Mouse (Mus musculus) layer of hippocampus, adult 18-20 months (tissue): ENCODE data around the gene Rbm8a. TPM values are rescaled to one million over a fixed set of nuclear protein-coding genes. Genes with fewer than 3 reads are reported as not detected.
"Not testable (repeated sequence)": the region's sequence is repeated elsewhere in the genome, so short reads cannot be mapped to it uniquely, and the experiment has no call there.

Experiments
- DNase-seq, 2 experiments: peaks; one replicate each; pipeline ENCODE4 v3.0.0; 2022; ENCODE audit warnings: low spot score in 2 of 2
- total RNA-seq, 2 experiments: library from RNA; stranded (reverse); gene quantifications; 2 replicates each; pipeline ENCODE4 v1.2.3; 2021

Rbm8a gene
- total RNA-seq, 2 experiments from 2014 or later: 48.7 to 52.2 TPM

DNA sequence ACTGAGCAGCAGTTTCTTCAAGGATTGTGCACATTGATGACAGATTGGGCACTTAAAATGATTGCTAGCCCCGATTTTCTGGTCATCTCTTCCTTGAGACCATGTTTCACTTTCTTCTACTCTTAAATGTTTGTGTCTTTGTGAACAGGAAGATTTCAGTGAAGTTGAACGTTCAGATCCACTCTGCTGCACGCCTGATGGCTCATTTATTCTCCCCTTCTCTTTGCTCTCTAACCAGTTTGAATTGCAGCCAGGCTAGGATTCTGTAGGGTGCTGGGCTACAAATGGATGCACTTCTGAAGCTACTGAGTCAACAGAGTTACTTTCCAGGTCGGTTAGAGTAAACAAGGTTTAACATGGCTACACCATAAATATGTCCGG, 27.0 kb upstream of the Rbm8a start:
- no peak for DNase-seq

- DNase-seq: no peak
Observed at GRCm38 (mm10) chr3:96603311-96603710, 26.4 kb upstream of the Rbm8a start.

GRCm38 (mm10) chr3:96606007-96606406, 23.7 kb upstream of the Rbm8a start:
- DNase-seq: not testable (repeated sequence)

DNA sequence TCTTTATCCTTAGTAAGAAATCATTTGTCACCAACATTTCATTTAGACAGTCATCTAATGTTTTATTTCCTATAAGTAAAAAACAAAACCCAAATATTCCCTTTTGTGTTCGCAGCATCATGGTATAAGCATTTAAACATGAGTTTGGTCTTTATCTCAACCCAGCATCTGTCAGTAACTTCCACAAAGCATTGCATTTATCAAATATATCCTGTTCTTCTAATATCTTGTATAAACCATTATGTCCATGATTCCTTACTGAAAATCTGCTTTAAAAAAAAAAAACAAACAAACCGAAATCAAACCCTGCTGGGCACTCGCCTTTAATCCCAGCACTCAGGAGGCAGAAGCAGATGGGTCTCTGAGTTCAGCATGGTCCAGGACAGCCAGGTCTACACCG, 23.1 kb upstream of the Rbm8a start:
- DNase-seq: no peak

DNA sequence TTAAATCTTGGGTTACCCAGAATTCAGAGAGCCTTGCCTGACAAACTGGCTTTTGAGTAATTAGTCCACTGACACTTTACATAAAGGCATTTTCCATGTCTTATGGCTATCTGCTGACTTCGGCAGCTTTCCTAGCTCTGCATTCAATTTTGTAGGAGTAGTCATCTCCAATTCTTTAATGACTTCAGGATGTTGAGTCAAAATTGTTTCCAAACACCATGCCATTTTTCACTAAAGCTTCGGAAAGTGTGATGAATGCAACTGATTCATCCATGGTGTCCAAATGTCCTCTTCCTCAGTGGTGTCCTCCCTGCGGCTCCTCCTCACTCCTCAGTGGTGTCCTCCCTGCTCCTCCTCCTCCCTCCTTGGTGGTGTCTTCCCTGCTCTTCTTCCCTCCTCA, 11.8 kb upstream of the Rbm8a start:
- DNase-seq: no peak

- no peak for DNase-seq
Observed at GRCm38 (mm10) chr3:96623201-96623600, 6.5 kb upstream of the Rbm8a start.

GRCm38 (mm10) chr3:96632058-96632457, 2.3 kb downstream of the Rbm8a start:
- DNase-seq: no peak

- no peak for DNase-seq
Observed at GRCm38 (mm10) chr3:96634015-96634414, 4.3 kb downstream of the Rbm8a start.

DNA sequence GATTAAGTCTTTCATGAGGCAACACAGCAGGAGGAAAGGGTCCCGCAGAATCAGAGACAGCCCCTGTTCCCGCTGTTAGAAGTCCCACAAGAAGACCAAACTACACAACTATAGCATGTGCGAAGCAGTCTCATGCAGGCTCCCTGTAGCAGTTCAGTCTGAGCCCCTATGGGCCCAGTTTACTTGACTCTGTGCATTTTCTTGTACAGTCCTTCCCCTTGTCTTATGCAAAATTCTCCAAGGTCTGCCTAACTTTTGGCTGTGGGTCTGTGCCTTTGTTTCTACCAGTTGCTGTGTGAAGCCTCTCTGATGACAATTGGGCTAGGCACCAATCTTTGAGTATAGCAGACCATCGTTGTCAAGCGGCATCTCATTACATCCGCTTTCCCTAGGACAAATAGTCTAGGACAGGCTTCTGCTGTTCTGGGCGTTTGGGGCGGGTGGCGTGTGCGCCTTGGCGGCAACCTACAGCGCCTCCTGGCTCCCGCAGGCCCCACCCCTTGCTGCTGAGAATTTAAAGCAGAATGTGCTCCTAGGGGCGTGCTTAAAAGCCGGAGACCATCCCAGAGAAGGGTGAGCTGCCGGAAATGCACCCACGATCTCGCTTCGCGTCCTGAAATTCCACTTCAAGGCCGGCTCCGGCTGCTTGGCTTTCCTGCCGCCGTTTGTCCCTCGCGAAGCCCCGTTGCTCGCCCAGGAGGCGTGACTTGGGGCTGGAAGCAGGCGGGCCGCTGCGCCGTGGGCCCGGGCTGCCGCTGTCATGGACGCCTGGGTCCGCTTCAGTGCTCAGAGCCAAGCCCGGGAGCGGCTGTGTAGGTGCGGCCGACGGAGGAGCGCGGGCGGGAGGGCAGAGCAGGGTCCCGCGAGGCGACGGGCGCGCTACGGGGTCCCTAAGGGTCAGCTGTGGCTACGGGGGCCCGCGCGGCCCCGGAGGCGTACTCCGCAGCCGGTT, 5.5 kb downstream of the Rbm8a start, which contains the start of the genes Pex11b and Gm42957:
Pex11b (plus strand) TSS at position 449 of the 952 bp plus-strand sequence.
Gm42957 (plus strand) TSS at position 547 of the 952 bp plus-strand sequence.
- peak; percentile 84 to 93 for DNase-seq

DNA sequence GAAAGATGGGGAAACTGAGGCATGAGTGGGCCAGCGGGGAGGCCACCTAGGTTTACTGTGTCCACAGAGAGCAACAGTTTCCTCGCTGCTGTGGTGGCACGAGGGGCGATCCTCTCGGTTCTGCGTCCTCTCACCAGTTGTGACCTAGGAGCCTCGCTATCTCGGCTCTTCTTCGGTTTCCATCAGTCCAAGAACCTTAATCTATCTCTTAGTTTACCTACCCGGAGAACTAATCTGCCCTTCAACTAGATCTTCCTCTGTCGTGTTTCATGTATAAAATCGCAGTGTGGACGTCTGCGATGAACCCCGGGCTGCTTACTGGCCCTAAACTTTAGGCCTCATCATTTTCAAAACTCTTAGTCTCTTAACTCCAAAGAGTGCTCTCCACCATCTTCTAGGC, 6.2 kb downstream of the Rbm8a start:
- no peak for DNase-seq

- DNase-seq: no peak
Observed at GRCm38 (mm10) chr3:96636448-96636847, 6.7 kb downstream of the Rbm8a start.

DNA sequence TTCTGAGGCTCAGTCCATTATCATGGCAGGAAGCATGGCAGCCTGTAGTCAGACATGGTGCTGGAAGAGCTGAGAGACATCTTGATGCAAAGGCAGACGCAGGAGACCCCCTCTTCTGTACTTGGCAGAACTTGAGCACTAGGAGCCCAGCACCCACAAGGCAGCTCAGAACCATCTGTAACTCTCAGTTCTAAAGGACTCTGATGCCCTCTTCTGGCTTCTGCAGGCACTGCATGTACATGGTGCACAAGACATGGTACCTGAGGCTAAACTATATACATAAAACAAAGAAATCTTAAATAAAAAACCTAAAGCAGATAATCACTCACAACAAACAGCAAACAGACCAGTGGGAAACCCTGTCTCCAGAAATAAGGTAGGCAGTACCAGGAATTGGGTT, 9.5 kb downstream of the Rbm8a start:
- peak in 1 of 2 experiments; percentile 70 for DNase-seq

DNA sequence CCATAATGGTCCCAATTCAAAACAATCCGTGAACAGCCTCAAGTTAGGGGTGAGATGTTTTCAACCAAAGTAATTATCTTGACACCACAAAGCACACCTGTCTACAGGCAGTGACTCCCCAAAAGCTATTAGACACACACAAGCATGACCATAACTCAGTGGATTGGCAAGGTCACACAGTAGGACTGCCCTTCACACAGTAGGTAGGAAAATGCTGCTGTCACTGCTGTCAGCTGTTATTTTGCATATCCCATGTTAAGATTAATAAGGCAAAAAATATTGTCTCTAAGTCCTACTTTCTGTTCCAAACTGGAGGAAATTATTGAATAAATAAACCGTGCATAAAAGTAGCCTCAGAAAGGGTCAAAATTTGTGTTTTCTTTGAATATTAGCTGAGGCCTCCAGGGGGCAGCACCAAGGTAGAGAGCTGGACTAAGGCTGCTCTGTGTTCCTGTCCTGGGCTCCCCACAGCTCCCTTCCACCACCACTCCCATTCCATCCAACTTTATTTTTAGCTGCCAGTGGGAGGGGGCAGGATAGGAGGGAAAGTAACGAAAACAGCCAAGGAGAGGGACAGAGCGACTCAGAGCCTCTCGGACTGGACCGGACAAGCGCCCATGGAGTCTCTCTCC, 15.4 kb downstream of the Rbm8a start, which contains the start of gene Itga10:
Itga10 (plus strand) TSS at position 567 of the 632 bp plus-strand sequence.
- peak in 1 of 2 experiments; percentile 27 for DNase-seq

GRCm38 (mm10) chr3:96647365-96647764, 17.6 kb downstream of the Rbm8a start:
- DNase-seq: no peak

GRCm38 (mm10) chr3:96660901-96661300, 31.2 kb downstream of the Rbm8a start:
- no peak for DNase-seq

DNA sequence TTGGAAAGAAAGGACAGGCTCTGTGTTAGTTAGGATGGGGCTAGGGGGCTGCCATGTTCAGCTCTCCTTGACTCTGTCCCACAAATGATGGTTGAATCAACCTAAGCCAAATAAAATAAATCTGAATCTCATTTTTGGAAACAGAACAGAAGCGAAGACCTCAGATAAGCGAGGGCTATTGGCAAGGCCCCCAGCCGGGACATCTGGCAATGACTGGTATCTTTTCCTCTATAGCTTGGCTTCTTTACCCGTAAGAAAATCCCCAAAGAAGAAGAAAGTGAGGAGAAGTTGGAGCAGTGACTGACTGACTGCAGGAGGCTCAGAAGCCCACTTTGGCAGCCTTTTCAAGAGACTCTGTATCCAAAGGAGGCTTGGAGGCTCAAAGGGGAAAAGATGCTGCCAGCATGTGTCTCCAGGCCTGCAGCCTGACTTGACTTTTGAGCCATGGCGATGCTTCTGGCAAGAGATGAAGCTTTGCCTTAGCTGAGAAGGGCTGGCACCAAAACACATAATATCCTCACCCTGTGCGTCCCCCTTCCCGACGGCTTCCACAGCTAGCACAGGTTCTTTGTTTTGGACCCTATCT, 33.1 kb downstream of the Rbm8a start:
- DNase-seq: no peak

DNA sequence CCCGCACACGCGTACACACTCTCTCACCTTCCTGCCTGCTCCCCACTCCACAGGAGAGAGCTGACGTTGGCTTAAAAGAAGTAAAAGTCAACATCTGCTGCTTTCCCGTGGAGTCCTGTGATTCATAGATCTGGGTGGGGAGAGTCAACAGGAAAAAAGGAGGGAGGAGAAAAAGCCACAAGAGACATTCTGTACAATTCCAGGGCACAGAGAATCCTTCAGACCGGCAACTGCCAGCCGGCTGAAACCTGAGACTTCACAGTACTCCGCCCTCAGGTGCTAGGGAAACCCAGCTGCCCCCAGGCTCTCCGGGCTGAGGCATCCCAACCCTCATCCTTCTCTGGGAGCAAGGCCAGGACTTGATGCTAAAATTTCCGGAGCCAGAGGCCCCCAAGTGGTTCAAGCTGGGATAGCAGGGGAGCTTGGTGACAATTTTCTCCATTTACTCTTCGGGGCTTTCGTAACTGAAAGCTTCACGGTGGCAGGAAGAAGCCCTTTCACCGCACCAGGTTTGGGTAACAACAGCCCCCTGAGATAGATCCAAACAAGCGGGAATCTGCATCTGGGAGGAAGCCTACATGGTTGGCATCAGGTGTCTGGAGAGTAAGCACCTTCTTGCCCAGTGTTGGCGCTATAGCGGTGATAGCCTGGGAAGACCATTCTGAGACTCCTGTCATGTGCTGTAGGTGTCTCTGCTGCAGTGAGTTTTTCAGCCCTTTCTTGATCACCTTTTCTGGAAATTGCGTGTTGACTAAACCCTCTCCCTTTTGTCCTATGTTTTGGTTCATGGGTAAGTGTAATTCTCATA, 33.9 kb downstream of the Rbm8a start:
- DNase-seq: peak; percentile 83 to 94

- DNase-seq: not testable (repeated sequence)
Observed at GRCm38 (mm10) chr3:96665732-96666363, 36.1 kb downstream of the Rbm8a start.

DNA sequence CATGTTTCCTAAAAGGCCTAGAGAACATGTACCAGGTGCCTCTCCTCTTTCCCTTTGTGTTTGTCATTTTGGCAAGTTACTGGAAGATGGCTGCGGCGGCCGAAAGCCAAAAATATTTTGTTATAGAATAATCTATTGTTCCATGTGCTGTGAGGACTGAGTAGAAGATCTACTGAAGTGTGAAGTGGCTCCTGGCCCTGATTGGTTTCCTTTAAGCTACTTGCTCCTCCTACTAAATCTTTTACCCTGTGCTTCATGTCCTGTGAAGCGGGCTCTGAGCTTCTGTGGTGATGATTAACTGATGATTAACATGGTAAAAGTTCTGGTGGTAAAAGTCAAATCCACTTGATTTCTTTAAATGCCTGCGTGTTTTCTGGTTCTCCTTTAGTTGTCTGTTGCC, 37.2 kb downstream of the Rbm8a start:
- no peak for DNase-seq

DNA sequence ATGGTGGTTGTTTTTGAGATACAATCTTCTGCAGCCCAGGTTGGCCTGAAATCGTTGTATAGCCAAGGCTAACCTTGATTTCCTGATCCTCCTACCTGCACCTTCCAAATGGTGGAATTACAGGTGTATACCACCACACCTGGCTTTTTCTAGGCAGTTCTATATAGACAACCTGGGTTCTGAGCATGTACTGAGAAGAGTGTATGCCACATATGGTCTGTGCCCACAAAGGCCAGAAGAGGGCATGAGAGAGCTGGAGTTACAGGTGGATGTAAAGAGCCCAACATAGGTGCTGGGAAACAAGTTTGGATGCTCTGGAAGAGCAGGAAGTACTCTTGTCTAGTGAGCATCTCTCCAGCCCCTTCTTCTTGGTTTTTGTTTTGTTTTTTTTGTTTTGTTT, 37.6 kb downstream of the Rbm8a start:
- DNase-seq: no peak
